Mouse (Mus musculus) cerebellum, adult 9-10 months (tissue): ENCODE measurements around the gene Gm10681.
A peak's percentile ranks its signal among the peaks of the same experiment; 100 is the strongest.
"Not testable (repeated sequence)": the region's sequence is repeated elsewhere in the genome, so short reads cannot be mapped to it uniquely, and the experiment has no call there.

Source experiments
- DNase-seq: peaks from one replicate; pipeline ENCODE4 v3.0.0; 2022

Gm10681 gene

DNA sequence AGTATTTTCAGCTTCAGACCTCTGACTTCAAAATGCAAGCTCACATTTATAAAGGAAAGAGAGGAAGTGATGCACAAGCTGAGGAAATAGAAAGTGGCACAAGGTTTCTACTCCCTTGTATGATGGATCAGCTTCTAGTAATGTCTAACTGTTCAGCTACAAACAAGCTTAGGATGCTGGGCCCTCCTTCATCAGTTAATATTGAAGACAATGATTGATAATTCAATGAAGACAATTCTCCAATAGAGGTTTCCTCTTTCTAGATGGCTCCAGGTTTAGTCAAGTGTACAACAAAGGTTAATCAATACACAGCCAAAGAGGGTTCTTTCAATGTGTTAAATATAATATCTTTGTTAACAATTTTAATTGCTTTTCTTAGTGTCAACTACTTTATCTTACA, at the start of gene Gm10681:
Gm10681 (minus strand) TSS at position 101 of the 400 bp plus-strand sequence.
- no peak for DNase-seq

DNA sequence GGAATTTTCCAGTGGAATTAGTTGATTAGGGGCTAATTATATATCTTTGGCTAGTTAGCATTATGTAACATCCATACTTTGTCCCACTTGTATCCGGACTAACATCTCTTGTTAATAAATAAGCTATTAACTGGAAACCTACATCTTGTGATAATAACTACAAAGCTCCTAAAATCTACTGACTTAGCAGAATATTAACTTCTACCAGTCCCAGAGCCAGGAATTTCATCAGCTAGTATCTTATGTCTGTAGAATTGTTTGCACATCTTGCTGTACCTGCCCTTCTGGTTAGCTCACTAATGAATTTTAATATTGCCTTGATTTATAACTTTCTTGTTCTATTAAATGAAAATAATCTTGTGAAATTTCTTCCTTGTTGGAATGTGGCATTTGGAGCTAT, 46.5 kb upstream of the Gm10681 start:
- no peak for DNase-seq

- no peak for DNase-seq
These were observed 41.5 kb upstream of the Gm10681 start, which contains the start of gene Hsd3b5 for GRCm38 (mm10) chr3:98630152-98630551. Hsd3b5 (minus strand) TSS chr3:98630252.

DNA sequence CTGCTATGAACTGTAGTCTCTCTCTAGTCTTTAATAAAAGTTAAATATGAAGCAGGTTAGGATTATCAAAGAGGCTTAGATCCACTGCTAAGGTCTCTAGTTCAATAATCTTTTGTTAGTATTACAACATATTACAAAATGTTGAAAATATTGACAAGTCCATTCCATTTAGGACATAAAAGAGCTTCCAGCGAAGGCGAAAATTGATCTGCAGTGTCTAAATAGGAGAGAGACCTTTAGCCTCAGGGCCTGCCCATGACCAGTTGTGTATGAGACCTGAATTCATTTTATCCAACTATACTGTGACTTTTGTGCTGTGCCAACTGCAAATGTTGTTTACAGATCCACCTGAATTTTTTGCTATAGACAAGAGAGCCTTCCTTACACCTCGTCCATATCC, 41.0 kb upstream of the Gm10681 start:
- DNase-seq, result no peak

- not testable (repeated sequence) for DNase-seq
These were observed 28.2 kb upstream of the Gm10681 start for GRCm38 (mm10) chr3:98616786-98617185.

GRCm38 (mm10) chr3:98616244-98616643, 27.6 kb upstream of the Gm10681 start:
- DNase-seq, result not testable (repeated sequence)

DNA sequence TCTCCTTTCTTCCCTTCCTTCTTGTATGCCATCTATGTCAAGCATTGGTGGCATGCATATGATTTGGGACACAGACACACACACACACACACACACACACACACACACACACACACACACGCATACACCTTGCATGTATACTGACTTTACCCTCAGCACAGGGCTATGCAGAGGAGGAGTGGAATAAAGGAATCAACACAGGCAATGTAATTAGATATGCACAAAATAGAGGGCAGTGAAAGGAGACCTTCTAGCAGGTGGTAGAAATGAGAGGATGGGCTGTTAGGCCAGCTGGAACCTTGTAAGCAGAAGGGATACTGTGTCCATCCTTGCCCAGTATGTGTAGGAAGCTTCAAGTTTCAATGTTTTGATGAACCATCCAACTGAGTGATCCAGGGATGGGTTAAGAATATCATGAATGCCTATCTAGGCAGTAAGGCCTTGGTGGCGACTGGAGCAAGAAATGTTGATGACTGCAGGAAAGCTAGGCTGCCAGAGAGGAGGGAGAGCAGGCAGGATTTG, 25.9 kb upstream of the Gm10681 start:
- DNase-seq, result not testable (repeated sequence)

- DNase-seq, result no peak
These were observed 25.4 kb upstream of the Gm10681 start for GRCm38 (mm10) chr3:98613963-98614362.

- DNase-seq, result not testable (repeated sequence)
These were observed 24.9 kb upstream of the Gm10681 start for GRCm38 (mm10) chr3:98613540-98613939.

DNA sequence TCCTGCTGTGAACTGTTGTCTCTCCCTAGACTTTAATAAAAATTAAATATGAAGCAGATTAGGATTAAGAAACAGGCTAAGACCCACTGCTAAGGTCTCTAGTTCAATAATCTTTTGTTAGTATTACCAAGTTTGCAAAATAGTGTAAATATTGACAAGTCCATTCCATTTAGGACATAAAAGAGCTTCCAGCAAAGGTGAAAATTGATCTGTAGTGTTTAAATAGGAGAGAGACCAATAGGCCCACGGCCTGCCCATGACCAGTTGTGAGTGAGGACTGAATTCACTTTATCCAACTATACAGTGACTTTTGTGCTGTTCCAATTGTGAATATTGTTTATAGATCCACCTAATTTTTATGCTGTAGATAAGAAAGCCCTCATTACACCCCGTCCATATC, 886 bp downstream of the Gm10681 start:
- no peak for DNase-seq

GRCm38 (mm10) chr3:98582622-98583021, 6.0 kb downstream of the Gm10681 start:
- not testable (repeated sequence) for DNase-seq

DNA sequence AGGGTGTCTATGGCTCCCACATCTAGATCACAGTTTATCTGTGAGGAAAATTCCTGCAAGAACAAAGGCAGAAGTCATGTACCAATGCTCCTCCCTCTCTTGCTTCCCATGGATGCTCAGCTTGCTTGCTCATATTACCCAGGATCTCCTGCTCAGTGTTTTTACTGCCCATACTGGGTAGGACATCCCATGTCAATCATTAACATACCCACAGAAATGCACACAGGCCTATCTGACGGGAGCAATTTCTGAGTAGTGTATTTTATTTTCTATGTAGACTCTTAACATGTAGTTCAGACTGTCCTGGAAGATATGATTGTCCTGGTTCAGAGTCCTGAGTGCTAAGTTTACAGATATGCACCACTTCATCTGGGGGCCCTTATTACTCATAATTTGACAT, 6.4 kb downstream of the Gm10681 start:
- DNase-seq, result not testable (repeated sequence)

DNA sequence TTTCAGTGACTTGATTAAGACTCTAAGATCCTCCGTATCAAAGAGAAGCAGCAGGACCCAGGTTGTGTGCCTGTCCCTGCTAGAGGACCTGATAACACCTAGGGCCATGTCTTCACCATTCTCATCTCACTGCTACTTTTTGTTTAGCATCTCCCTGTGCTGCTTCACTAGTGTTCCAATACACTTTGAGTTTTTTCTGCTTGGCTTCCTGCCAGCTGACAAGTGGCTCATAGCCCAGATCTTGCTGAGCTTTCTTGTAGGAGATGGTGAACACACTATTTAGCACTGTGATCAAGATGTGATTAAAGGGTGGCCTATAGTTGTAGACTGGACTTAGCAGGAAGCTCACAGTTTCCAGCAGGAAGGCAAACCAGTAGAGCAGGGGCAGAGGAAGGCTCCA, 7.6 kb downstream of the Gm10681 start:
- DNase-seq, result peak; percentile 3

DNA sequence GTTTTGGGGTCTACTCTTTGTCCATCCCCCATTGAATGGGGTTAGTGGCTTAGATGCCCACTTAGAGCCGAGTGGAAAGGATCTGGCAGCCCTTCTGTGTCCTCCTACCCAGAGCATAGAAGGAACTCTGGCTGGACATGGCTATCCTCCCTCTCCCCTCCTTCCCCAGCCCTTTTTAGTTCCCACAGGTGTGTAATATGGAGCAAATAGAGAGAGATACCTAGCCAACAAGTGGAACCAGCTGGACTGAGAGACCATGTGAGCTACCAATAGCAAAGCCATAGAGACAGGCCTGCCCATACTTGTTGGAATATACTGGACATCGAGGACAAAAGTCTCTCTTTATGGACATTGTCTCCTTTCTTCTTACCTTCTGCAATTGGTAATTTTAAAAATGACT, 20.9 kb downstream of the Gm10681 start:
- not testable (repeated sequence) for DNase-seq

DNA sequence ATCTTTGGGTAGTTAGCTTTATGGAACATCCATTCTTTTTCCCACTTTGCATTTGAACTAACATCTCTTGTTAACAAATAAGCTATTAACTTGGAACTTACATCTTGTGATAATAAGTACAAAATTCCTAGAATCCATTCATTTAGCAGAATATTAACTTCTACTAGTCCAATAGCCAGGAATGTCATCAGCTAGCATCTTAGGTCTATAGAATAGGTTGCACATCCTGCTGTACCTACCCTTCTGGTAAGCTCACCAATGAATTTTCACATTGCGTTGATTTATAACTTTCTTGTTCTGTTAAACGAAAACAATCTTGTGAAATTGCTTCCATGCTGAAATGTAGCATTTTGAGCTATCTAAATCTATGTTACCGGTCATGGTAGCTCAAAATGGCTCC, 23.7 kb downstream of the Gm10681 start:
- not testable (repeated sequence) for DNase-seq

DNA sequence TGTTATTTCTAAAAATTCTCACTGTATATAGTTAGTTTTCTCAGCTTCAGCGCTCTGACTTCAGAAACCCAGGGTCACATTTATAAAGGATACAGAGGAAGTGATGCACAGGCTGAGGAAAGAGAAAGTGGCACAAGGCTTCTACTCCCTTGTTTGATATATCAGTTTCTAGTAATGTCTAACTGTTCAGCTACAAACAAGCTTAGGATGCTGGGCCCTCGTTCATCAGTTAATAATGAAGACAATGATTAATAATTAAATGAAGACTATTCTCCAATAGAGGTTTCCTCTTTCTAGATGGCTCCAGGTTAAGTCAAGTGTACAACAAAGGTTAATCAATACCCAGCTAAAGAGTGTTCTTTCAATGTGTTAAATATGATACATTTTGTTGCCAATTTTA, 24.8 kb downstream of the Gm10681 start:
- not testable (repeated sequence) for DNase-seq

GRCm38 (mm10) chr3:98560711-98561110, 27.9 kb downstream of the Gm10681 start:
- DNase-seq, result not testable (repeated sequence)

- DNase-seq, result not testable (repeated sequence)
These were observed 37.8 kb downstream of the Gm10681 start for GRCm38 (mm10) chr3:98550832-98551231.

GRCm38 (mm10) chr3:98550215-98550614, 38.4 kb downstream of the Gm10681 start:
- DNase-seq, result not testable (repeated sequence)

DNA sequence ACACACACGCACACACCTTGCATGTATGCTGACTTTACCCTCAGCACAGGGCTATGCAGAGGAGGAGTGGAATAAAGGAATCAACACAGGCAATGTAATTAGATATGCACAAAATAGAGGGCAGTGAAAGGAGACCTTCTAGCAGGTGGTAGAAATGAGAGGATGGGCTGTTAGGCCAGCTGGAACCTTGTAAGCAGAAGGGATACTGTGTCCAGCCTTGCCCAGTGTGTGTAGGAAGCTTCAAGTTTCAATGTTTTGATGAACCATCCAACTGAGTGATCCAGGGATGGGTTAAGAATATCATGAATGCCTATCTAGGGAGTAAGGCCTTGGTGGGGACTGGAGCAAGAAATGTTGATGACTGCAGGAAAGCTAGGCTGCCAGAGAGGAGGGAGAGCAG, 40.1 kb downstream of the Gm10681 start:
- not testable (repeated sequence) for DNase-seq

DNA sequence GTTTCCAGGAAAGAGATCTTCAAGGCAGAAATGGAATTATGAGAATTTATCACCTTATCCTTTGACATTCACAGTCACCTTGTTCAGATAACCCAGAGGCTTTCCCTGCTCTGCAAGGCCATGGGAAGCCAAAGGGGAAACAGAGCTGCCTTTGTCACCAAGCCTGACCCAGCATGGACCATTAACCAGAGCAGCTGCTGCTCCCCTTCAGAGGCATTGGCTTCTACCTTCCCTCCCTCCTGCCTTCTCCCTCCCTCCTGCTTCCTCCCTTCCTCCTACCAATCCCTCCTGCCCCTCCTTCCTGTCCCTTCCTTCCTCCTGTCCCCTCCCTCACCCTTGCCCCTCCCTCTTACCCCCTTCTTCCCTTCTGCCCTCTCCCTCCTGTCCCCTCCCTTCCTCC, 41.0 kb downstream of the Gm10681 start:
- DNase-seq, result not testable (repeated sequence)

- not testable (repeated sequence) for DNase-seq
These were observed 63.6 kb downstream of the Gm10681 start for GRCm38 (mm10) chr3:98524978-98525377.

DNA sequence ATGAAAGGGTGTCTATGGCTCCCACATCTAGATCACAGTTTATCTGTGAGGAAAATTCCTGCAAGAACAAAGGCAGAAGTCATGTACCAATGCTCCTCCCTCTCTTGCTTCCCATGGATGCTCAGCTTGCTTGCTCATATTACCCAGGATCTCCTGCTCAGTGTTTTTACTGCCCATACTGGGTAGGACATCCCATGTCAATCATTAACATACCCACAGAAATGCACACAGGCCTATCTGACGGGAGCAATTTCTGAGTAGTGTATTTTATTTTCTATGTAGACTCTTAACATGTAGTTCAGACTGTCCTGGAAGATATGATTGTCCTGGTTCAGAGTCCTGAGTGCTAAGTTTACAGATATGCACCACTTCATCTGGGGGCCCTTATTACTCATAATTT, 64.1 kb downstream of the Gm10681 start:
- DNase-seq, result not testable (repeated sequence)

- not testable (repeated sequence) for DNase-seq
These were observed 65.8 kb downstream of the Gm10681 start for GRCm38 (mm10) chr3:98522779-98523178.

DNA sequence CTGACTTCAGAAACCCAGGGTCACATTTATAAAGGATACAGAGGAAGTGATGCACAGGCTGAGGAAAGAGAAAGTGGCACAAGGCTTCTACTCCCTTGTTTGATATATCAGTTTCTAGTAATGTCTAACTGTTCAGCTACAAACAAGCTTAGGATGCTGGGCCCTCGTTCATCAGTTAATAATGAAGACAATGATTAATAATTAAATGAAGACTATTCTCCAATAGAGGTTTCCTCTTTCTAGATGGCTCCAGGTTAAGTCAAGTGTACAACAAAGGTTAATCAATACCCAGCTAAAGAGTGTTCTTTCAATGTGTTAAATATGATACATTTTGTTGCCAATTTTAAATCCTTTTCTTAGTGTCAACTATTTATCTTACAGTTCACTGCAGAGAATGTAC, 78.2 kb downstream of the Gm10681 start, which contains the start of gene Hsd3b4:
Hsd3b4 (minus strand) TSS at position 101 of the 400 bp plus-strand sequence.
- not testable (repeated sequence) for DNase-seq
